Mouse (Mus musculus) right cerebral cortex, postnatal 36 days (tissue): ENCODE results near the gene Sap30bp.

Source experiments
- DNase-seq, 2 experiments: peaks; one replicate each; pipeline ENCODE4 v3.0.0; 2022; ENCODE audit warnings: low spot score in 2 of 2, mixed read lengths in 1 of 2

The Sap30bp gene

DNA sequence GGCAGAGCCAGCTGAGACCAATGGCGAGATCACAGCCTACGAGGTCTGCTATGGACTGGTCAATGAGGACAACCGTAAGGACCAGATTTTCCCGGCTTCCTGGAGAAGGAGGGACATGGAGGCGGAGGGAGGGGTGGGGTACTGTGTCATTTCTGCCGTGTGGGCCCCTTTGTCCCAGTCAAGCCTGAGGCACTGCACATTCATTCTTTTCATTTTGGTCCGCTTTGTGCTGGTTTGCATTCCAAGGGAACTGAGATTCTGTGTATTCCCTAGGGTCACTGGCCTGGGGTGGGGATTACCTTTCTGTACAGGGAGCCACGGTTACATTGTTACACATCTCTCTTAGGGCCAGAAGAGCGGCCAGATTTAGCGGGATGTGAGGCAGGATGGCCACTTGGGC is 67.5 kb downstream of the Sap30bp start:
- no peak for DNase-seq

DNA sequence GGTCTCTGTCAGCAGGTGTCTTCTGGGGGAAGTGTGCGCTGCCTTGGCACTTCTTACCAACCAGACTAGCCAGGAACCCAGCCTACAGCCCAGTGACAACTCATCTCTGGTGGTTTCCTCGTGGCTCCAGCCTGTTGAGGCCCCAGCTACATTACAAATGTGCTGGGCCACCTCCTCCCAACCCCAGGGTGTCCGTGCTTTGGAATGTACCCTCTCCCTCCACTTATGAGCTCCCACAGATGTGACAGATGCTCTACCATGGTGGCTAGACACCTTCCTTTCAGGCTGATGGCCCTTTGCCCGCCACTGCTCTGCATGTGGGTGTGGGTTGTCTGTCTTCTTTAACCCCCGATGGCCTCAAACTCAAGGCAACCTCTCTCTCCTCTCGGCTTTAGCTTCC is 68.6 kb downstream of the Sap30bp start:
- no peak for DNase-seq

DNA sequence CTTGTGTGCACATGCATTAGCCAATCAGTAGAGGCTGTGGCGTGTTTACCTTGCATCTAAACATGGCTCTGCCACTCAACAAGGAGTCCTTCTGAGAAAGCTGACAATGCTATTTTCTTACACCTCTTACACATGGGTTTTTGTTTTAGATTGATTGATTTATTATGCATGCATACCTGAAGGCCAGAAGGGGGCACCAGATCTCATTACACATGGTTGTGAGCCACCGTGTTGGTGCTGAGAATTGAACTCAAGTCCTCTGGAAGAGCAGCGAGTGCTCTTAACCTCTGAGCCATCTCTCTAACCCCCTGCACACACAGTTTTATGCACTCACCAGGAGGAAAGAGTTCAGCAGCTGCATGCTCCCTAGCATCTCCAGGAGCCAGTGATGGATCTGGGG is 69.8 kb downstream of the Sap30bp start:
- no peak for DNase-seq

DNA sequence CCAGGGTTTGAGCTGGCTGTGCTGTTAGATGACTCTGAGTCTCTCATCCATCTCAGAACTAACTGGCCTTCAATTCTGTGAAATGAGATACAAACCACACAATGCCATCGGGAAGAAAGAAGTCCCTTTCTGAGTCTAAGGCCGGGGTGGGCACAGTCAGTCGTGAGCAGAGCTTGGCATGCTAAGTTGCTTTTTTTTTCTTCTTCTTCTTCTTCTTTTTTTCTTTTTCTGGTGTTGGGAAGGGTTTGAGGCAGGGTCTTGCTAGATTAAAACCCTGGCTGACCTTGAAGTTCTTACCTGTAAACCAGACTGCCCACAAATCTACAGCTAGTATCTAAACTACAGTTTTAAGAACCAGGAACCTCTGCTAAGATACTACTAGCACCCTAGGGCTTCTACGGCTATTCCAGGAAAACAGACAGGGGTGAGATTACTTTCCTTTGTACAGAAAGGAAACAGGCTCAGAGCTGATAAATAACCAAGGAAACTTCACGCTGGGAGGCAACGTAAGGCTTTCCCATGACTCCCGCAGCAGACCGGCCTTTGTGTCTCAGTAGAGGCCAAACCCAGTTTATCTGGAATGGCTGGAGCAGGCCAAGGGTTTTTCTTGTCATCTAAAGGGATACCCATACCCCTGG is 71.2 kb downstream of the Sap30bp start:
- no peak for DNase-seq

DNA sequence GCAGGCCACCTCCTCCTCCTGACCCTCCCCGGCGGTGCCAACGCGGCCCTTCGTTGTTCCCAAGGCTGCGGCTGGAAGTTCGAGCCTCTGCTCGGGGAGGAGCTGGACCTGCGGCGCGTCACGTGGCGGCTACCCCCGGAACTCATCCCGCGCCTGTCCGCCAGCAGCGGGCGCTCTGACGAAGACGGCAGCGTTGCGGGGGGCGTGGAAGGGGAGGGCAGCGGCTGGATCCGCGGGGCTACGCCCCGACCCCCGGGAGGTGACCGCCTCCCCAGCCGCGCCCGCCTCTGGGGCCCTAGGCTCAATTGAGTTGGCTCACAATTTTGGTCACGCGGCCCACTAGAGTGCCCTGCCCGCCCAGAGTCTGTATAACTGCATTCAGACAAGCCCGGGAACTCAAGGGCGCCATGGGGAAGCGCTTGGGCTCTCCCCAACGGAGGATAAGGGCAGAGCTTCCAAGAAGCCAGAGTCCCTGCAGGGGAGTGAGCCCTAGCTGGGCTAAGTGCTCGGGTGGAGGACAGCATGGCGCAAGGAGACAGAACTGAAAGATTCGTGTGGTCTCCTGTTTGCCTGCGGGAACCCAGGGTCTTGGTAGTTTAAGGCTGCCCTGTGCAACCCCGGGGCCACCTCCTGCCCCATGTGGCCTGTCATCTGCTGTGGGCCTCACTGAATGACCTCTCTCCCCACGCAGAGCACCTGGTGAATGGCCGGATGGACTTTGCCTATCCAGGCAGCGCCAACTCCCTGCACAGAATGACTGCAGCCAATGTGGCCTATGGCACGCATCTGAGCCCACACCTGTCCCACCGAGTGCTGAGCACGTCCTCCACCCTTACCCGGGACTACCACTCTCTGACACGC is 72.0 kb downstream of the Sap30bp start:
- no peak for DNase-seq

DNA sequence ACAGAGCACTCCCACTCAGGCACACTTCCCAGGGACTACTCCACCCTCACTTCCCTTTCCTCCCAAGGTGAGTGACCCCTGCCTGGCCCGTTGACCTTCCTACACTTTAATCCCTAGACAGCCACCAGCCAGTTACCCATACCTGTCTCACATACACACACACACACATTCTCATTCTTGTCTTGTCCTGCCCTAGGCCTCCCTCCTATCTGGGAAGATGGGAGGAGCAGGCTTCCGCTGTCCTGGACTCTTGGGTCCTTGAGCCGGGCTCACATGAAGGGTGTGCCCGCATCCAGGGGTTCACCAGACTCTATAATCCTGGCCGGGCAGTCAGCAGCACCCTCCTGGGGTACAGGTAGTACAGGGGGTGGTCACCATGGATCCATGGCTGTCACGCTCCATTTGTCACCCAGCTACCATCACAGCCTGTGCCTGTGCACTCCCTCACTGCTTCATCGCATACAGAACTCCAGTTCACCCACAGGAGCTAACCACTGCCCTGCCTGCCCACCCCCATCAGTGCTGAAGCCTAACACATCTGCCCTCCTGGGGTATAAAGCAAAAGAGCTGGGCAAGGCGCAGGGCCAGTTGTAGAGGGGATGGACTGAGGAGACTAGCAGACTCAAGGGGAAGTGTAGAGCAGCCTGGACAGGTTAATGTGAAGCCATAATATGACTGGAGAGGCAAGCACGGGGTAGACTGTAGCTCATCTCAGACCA is 72.8 kb downstream of the Sap30bp start:
- DNase-seq = no peak

DNA sequence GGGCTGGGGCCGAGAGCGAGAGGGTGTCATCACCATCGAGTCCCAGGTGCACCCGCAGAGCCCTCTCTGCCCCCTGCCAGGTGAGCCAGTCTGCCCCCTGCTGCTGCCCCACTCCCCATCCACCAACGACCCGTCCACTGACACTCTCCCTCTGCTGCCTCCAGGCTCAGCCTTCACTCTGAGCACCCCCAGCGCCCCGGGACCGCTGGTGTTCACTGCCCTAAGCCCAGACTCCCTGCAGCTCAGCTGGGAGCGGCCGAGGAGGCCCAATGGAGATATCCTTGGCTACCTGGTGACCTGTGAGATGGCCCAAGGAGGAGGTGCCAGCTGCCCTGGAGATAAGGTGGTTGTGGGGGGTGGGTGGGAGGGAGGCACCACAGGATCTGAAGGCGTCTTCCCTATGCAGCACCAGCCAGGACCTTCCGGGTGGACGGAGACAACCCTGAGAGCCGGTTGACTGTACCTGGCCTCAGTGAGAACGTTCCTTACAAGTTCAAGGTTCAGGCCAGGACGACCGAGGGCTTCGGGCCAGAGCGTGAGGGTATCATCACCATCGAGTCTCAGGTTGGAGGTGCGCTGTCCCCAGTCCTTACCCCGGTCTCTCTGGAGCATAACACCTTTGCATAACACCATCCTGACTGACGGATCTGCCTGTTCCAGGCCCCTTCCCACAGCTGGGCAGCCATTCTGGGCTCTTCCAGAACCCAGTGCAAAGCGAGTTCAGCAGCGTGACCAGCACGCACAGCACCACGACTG is 74.2 kb downstream of the Sap30bp start:
- no peak for DNase-seq

DNA sequence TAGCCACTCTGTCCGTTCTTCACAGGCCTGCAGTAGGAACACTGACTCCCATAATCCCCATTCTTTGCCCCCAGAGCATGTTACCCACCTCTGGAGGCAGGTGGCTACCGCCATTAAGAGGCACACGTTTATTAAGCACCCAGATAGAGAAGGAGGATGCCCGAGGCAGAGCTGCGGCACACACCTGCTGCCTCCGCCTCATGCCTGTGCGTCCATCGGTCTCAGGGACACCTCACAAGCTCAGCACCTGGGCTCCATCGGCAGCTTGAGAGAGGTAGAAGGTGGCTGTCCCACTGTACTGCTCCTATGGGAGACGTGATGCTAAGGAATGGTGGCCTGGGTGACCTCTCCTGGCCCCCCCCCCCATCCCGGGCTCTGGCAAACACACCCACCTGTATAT is 75.3 kb downstream of the Sap30bp start:
- no peak for DNase-seq

DNA sequence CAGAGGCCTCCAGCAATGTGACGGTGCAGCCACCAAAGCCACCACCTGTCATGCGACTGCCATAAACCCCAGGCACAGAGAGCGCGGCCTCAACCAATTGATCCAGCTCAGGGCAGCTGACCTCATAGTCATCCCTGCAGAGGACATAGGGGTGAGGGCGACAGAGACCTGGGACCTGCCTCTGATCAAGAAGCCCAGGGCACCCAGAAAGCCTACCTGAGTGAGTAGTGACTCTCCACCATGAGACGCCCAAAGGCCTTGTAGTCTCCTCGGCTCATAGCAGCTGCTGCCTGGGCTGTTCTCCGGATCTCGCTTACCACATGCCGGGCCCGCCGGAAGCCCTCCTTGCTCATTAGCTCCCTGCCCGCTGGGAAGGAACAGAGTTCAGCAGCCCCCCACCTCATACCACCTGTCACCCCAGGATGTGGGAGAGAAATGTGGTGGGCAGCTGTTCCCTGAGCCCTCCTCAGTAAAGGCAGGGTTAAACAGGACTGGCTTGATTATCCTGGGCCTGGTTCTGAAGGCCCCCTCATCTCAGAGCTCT is 75.8 kb downstream of the Sap30bp start:
- no peak for DNase-seq

DNA sequence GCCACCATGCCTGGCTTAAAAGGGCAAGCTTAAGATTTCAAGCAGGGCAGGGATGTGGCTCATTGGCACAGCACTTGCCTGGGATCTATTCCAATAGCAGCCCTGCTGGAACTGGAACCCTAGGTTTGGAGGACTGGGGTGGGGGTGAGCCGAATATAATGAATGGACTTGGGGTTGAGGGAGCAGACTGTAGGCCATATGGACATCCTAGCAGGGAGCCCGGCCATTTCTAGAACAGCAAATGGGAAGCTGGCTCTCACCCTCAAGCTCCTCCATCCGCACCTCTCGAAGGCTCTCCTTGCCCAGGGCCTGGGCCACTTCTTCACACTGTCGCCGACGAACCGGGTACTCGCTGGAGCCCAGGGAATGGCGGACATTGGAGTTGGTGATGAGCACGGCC is 76.6 kb downstream of the Sap30bp start:
- no peak for DNase-seq

DNA sequence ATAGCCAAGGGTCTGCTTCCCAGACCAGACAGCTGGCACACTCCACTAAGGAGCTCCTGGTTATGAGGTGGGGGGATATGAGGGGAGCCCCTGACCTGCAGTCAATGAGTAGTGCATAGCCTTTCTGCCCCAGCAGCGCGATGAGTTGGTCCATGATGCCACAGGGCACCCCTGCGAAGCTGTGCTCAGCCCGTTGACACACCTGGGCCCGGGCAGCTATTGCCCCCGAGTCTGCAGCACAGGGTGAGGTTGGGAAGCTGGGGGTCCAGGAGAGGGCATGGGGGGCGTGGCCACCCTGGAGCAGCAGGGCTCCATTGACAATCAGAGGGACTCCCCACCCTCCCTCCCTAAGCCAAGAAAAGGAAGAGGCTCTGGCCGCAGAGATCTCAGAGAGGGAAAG is 77.1 kb downstream of the Sap30bp start:
- DNase-seq = no peak

DNA sequence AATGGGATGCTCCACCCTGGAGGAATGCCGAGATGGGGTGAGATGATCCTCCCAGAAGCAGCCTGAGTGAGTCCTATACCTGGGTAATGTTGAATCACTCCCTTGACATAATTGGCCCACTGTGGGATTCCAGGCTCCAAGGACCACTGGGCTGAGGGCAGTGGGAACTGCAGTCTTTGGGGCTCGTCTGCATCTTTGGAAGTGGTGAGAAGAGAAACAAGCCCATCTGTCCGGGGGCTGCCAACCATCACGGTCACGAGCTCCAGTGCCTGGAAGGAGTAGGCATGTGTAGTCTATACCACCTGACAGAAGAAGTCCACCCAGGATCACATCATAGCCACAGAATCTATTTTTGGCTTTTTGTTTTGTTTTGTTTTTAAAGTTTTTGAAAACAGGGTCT is 77.9 kb downstream of the Sap30bp start:
- no peak for DNase-seq

DNA sequence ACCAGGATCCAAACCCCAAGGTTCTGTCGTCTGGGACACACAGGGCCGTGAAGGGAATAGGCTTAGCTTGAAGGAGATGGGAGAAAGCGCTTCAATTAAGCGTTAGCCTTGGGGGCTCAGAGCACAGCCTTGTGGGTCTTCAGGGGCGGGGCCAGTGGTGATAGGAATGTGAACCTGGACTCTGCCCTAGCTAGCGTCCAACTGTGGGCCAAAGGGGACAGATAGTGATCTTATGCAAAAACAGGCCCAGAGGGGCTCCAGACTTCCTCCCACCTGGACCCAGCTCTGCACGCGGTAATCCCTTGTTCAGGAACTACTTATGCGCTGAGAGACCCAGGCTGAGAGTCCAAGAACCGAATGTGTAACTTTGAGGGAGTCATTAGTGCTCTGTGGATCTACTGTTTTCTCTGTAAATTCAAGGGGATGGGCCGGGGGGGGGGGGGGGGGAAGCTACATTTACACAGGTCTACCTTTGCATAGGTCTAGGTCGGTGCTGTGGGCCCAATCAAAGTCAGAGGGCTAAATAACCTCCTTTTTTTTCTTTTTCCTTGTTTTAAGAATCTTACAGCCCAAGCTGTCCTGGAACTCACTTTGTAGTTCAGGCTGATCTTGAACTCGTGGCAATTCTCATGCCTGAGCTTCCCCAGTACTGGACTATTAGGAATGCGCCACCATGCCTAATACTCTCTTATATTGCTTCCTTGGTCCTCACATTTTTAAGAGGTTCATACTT is 78.6 kb downstream of the Sap30bp start:
- DNase-seq = no peak

DNA sequence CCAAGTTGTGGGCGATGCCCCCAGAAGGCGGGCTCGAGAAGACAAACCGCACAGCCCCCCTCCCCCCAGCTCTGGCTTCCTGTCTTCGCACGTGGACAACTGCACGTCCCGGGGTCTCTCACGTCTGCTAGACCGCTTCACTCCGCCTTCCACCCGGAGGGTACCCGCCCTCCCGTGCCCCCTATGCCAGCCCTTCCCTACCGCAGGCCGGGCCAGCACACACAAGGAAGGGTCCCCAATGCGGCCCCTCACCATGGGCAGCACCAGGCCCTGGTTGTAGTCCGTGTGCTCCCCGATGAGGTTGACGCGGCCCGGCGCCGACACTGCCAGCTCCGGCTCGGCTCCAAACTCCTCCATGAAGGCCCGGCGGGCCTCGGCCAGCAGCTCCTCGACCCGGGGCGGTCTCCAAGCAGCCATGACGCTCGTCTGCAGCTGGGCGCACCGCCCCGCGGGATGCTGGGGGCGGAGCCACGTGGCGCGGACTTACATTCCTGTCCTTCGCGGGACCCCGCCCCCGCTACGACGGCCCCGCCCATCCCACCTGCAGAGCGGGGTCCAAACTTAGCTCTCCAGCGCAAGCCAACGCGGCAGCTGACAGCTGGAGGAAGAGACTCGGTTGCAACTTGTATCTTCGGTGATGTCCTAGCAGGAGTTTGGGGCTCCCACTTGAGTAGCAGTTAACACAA is 79.3 kb downstream of the Sap30bp start, which contains the start of gene Galk1:
Galk1 (minus strand) TSS at position 458 of the 686 bp plus-strand sequence.
- peak; percentile 83 to 86 for DNase-seq

DNA sequence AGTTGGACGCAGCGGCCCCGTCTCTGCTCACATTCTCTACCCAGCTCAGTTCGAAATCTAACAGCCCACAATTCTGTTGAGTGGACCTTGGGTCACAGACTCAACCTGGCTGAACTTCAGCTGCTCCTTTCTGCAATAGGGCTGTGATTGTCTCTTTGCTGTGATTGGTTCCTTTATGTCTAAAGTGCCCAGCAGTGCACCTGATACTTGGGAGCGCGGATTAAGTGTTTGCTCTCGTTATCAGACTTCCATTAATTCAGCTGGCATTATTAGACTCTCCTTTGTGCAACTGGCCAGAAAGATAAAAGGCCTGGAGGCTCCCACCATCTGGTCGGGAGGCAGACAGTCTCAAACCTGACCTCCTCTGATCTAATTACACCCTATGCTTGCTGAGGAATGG is 81.7 kb downstream of the Sap30bp start:
- no peak for DNase-seq
